Mouse (Mus musculus) bone marrow, adult 2 months (tissue): ENCODE measurements around the gene Pik3r1.

Experiments
- CTCF ChIP-seq: fragments of 200-500 bp; IDR thresholded peaks from 2 replicates; pipeline ENCODE4 v1.5.1; 2011; ENCODE audit warnings: low read length, control low read depth; ENCODE audit not compliant: control insufficient read depth, insufficient read depth
- POLR2A ChIP-seq: fragments of 200-500 bp; IDR thresholded peaks from 2 replicates; pipeline ENCODE4 v1.6.1; 2011; ENCODE audit warnings: low read depth, mild to moderate bottlenecking, control low read depth, low read length, borderline replicate concordance; ENCODE audit not compliant: control insufficient read depth

- TF ChIP-seq POLR2A (no peak), CTCF (no peak)
Measured at GRCm38 (mm10) chr13:101746012-101746595, 21.9 kb downstream of the Pik3r1 start.
